Mouse (Mus musculus) c-Kit-negative CD71-positive TER-119-positive erythroid progenitor cells, embryonic 14.5 days (primary cell): ENCODE data around the gene Ppm1b.

Experiments used
- DNase-seq: peaks from one replicate; pipeline ENCODE4 v3.0.0-alpha.2; 2013; ENCODE audit warnings: low read depth, low spot score

The Ppm1b gene

GRCm38 (mm10) chr17:84958411-84958911 is 1.9 kb downstream of the Ppm1b start:
- DNase-seq = peak; percentile 50

- no peak for DNase-seq
Observed at GRCm38 (mm10) chr17:84958986-84959664, 2.6 kb downstream of the Ppm1b start.

- DNase-seq = no peak
Observed at GRCm38 (mm10) chr17:84959665-84960020, 3.1 kb downstream of the Ppm1b start.

GRCm38 (mm10) chr17:84960136-84960535 is 3.6 kb downstream of the Ppm1b start:
- no peak for DNase-seq

DNA sequence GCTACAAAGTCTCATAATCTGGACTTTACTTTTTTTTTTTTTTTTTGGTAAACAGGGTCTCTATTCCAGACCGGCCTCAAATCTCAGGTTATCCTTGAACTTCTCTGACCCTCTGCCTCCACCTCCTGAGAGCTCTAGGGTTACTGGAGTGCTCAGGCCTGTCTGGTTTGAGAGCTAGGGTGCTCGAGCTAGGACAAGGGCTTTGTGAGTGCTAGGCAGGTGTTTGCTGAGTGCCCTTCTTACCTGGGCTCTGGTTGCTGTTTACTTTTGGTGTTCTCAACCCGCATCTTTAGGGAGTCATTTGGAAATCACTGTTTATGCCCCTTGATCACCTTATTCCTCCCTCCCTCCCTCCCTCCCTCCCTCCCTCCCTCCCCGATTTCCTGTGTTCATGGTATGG is 5.5 kb downstream of the Ppm1b start:
- no peak for DNase-seq

DNA sequence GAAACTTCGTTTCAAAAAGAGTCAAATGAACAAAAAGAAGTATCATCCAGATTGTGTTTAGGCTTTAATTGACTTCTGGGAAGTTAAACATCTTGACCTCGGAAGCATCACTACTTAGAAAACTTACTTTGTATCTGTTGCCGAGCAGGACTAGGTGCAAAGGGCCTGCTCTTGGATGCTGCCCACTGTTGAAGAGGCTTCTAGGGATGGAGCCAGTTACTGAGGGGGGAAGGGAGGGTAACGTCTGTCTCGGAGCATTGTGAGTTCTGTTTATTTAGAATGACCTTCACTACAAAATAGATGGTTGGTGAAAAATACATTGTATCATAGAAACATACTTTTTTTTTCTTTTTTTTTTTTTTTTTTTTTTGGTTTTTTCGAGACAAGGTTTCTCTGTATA is 7.1 kb downstream of the Ppm1b start:
- no peak for DNase-seq

DNA sequence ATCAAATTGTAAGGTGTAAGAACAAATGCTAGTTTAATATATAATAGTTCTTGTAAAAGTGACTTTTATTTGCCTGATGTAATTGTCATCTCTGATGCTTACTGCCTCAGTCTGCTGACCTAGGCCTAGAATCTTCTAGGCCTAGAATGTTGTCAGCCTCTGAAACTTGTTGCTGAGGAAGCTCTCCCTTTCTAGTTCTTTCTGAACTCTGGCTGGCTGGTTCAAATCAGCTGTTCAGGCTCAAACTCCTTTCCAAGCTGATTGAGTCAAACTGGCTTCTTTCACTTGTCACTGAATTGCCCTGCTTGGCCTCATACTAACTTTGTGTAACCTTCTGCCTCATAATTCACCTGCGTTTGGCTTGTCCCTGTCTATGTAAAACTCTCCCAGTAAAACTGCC is 9.7 kb downstream of the Ppm1b start:
- DNase-seq = no peak

- DNase-seq = no peak
Observed at GRCm38 (mm10) chr17:84967045-84967444, 10.5 kb downstream of the Ppm1b start.

DNA sequence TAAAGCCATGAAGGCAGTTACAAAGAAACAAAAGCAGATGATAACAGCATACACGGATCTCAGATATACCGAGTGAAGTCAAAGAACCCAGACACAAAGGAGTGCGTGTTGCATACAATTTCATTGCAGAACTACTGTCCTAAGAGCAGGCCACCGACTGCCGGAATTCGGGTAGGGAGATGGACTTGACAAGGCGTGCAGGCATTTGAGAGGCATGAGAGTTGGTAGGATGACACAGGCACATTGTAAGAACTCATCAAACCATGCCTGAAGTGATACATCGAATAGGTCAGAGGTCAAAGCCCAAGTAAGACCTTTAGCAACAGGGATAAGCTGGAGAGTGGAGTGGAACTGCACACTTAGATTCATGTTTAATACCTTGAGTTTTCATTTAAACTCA is 13.4 kb downstream of the Ppm1b start:
- no peak for DNase-seq

DNA sequence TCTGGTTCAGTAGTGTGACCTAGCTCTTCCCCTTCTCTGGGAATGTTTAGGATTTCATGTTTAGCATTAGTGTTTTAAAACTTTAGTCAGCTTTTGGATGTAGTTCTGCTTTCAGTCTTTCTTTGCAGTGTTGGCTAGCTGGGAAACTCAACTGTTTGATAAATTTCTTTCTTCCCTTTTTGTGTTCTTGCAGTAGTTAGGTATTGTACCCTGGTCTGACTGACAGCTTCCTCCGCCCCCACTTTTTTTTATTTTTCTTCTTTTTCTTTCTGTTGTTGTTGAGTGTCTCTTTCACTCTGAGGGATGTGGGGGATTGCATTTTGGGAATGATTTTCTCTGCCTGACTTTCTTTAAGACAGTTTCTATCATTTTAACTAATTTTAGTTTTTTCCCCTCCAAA is 25.2 kb downstream of the Ppm1b start:
- no peak for DNase-seq

GRCm38 (mm10) chr17:84982735-84983134 is 26.2 kb downstream of the Ppm1b start:
- no peak for DNase-seq

DNA sequence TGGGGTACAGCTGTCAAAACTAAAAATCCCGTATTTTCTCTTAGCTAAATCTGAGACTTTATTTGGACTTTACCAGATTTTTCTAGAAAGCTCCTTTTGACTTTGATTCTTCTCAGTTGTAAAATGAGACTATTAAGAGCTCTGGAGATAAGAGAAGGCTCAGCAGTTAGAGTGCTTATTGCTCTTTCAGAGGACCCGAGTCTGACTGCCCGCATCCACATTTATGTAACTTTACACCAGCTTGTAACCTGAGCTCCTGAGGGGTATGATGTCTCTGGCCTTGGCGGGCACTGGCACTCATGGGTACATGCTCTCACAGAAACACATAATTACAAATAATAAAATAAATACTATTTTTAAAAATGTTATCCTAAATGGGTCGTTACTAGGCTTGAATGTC is 29.8 kb downstream of the Ppm1b start:
- DNase-seq = no peak

DNA sequence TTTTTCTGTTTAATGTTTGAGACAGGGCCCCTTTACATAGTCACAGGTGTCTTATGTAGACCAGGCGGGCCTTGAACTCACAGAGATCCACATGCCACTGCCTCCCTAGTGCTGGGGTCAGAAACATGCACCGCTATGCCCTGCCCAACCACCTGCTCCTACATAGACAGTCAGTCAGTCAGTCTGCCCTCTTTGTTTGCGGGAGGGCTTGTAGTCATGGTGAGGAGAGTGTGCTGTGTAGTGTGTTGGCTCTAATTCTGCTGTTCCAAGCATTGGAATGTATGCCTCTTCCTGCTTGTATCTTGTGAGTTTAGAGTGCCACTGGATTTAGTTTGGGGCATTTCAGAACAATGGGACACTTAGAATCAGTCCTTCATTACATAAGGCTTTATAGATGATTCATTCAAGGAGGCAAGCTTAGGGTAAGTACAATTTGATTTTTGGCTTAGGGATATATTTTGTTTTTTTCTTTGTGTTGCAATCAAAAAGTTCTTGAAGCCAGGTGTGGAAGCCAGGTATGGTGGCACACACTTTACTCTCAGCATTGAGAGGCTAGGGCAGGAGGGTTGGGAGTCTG is 31.4 kb downstream of the Ppm1b start:
- DNase-seq = no peak

GRCm38 (mm10) chr17:84988514-84988913 is 32.0 kb downstream of the Ppm1b start:
- DNase-seq = no peak

DNA sequence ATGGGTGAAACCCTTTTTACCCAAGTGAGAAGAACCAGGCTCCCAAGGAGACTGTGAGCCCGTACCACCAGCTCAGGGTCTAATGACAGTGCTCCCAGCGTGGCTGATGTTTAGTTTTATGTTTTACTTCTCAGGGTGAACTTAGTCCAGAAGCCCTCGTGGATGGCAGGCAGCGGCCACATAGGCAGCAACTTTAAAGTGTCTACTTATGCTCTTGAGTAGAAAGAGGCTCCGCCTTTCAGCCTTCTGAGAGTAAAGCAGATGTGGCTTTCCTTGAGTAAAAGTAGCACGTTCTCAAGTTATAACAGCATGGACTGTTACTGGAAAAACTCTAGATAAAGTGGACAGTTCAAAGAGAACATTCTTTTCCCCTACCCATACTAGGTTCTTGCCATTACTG is 39.3 kb downstream of the Ppm1b start:
- DNase-seq = no peak

- DNase-seq = no peak
Observed at GRCm38 (mm10) chr17:84997639-84998038, 41.1 kb downstream of the Ppm1b start.

DNA sequence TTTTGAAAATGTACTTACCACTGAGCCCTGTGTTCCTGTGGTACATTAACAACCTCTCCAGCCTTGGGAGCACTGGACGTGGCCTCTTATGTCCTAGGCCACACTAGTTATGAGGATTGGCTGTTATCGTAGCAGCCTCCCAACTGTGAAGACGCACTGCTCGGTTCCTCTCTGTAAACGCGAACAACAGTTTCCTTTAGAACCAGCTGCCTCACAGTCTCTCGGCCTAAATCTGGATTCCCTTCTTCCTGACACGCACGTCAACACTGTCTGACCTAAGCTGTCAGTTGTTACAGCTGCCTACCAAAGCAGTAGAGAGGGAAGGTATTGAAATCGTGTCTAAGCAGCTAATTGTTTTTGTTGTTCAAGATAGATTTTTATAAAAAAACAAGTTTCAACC is 43.1 kb downstream of the Ppm1b start:
- DNase-seq = no peak

DNA sequence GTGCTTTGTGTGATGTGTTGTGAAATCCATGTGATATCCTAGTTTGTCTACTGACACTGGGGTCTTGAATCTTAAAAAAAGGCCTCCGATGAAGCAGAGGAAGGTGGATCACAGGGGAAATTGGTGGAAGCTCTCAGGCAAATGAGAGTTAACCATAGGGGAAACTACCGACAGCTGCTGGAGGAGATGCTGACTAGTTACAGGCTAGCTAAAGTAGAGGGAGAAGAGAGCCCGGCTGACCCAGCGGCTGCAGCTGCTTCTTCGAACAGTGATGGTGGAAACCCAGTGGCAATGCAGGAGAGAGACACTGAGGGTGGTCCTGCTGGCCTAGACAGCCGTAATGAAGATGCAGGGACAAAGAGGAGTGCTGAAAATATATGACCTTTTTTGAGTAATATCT is 56.9 kb downstream of the Ppm1b start:
- DNase-seq = no peak

GRCm38 (mm10) chr17:85014632-85015031 is 58.1 kb downstream of the Ppm1b start:
- DNase-seq = no peak

DNA sequence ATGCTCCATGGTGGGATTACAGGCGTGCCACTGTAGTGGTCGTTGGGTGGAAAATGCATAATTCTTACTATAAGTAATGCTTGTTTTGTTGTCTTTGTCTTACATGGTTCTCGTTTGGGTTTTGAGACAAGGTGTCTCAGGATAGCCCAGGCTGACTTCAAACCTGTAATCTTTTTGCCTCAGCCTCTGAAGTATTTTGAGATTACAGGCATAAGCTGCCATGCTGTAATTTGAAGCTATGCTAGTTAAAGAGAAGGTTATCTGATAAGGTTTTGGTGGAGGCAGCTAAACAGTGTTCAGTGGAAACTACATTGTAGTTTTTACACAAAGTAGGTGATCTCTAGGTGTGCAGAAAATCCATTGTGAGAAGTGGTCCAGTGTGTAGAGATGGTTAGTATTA is 61.8 kb downstream of the Ppm1b start:
- DNase-seq = no peak

DNA sequence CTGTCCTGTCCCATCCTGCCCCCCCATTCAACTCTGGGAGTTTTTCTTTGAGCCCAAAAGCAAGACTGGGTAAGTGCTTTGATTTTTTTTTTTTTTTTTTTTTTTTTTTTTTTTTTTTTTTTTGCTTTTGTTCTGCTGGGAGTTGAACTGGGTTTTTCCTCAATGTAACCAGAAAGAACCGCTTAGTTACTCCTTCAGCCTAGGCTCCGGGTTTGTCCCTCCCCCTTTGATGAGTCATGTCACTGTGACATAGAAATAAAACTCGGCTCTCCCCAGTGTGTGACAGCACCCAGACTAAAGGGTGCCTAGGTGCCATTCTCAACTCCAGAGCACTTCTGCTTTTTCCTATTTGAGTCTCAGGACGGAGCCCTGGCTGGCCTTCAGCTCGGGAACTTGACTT is 62.3 kb downstream of the Ppm1b start:
- DNase-seq = peak; percentile 16

GRCm38 (mm10) chr17:85020343-85020742 is 63.8 kb downstream of the Ppm1b start:
- DNase-seq = no peak

DNA sequence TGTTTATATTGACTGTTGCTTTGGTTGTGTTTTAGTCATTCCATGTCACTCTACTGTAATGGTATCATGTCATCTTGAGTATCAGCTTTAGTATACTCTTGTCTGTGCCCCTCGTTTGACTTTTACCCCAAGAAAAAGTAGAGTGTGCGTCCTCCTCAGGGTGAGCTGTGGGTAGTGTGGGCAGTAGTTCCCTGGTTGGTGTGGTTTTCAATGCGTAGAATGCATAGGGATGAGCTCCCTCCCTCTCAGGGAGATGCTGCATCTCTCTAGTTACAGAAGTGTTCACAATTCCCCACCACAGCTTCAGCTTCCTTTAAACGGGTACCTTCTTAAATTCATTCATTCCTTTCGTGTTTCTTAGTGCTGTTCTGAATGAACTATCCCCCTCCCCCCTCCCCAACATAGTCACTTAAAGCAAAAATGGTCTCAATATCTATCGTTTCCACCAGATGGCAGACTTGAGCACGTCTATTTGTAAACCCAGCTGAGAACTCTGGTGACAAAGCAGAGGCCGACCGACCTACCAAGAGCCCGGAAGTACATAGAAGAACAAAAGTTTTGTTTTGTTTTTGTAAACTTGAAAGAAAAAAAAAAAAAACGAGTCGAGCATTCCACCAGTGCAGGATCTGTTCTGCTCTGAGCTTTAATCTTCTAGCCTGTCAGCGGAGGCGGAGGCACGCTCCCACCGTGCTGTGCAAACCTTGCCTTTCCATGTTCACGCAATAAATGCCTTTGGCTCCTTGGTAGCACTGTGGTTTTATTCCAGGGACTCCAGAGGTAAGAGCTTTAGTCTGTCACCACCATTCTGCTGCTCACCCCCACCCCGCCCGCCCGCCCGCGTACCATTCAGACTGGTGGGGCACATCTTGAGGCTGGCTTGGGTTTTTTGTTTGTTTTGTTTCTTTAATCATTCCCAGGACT is 67.0 kb downstream of the Ppm1b start:
- DNase-seq = no peak
